Mouse (Mus musculus): ENCODE results near the gene Mta3.

The Mta3 gene

DNA sequence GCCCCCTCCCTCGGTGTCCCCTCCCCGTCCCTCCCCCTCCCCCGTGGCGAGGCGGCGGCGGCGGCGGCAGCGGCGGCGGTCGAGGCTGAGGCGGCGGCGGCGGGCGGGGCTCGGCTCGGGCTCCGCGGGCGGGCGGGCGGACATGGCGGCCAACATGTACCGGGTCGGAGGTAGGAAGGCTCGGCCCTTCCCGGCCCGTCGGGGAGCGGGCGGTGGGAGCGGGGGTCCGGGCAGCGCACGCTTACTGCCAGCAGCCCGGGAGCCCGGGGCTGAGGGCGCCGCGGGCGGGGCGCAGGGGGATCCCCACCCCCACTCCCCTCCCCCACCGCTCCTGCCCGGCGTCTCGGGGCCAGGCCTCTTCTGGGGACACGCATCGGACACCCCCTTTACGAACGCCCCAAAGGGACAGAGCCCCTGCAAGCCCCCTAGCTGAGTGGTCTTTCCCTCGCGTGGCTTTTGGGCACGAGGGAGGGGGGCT, at the start of gene Mta3:
Gene Mta3, plus strand, starts transcription at position 48 of the 478 bp plus-strand sequence.
- DNase-seq = peak; percentile 97

GRCm38 (mm10) chr17:83657375-83657774, 48.6 kb upstream of the Mta3 start:
- no peak for DNase-seq

- DNase-seq = no peak
These were observed 47.0 kb upstream of the Mta3 start for GRCm38 (mm10) chr17:83658943-83659342.

DNA sequence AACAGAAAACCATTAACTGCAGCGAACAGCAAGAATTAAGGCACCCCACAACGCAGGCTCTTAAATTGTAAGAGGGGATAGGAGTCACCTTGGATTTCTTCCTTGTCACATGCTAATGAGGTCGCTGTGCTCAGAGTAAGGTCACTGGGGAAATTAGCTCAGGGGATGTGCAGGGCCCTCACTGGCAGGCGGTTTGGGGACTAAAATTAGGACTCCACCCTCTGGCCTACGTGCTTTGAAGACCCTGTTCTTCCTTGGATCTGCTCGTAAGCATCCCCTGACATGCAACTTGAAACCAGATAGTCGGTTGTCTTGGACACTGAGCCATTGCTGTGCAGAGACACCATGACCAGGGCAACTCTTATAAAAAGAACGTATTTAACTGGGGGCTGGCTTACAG, 41.2 kb upstream of the Mta3 start:
- no peak for DNase-seq

- no peak for DNase-seq
These were observed 39.2 kb upstream of the Mta3 start for GRCm38 (mm10) chr17:83666597-83667287.

- DNase-seq = no peak
These were observed 37.9 kb upstream of the Mta3 start for GRCm38 (mm10) chr17:83667934-83668690.

DNA sequence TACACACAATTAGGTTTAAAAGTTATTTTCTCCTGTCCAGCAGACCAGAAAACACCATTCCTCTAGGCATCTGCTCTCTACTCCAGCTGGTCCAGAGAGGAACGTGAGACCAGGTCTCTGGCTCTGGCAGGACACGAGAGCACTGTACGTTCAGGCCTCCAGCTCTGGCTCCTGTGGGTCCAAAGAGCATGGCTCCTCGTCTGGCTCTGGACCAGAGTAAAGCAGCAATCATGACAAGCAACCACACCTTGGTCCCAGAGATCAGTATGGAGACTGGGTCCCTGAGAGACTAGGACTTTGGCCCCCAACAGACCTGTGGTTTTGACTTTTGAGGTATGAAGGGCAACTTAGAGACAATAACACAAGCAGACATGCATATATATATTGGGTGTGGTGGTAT, 33.3 kb upstream of the Mta3 start:
- DNase-seq = no peak

DNA sequence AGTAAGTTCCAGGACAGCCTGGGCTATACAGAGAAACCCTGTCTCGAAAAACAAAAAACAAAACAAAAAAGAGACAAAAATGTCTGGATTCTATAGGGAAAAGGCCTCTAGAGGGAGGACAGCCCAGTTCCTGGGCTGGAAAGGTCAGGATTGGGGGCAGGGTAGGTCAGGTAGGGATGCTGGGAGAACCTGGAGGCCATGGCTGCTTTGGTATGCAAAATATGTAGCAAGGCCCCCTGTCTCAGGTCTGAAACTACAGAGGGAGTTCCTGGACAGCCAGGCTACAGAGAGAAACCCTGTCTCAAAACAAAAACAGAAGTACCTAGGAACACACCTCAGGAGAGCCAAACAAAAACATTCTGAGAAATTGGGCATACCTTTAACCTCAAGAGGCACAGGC, 28.6 kb upstream of the Mta3 start:
- DNase-seq = no peak

- DNase-seq = no peak
These were observed 24.0 kb upstream of the Mta3 start for GRCm38 (mm10) chr17:83681977-83682376.

- no peak for DNase-seq
These were observed 21.5 kb upstream of the Mta3 start for GRCm38 (mm10) chr17:83684475-83684874.

DNA sequence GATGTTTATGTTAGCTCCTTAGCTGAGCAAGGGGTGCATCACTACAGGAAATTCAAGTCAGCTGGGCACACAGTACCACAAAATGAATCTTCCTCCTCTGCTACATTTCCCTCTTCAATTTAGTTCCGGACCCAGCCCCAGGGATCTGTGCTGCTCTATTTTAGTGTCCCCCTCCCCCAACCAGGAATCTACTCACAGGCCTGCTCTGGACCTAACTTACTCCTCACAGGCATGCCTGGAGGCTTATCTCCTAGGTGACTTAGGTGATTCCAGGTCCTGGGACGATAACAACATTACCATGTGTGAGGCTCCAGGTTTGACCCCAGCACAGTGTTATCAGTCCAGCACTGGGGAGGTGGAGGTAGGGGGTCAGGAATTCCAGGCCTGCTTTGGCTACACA, 15.5 kb upstream of the Mta3 start:
- no peak for DNase-seq

DNA sequence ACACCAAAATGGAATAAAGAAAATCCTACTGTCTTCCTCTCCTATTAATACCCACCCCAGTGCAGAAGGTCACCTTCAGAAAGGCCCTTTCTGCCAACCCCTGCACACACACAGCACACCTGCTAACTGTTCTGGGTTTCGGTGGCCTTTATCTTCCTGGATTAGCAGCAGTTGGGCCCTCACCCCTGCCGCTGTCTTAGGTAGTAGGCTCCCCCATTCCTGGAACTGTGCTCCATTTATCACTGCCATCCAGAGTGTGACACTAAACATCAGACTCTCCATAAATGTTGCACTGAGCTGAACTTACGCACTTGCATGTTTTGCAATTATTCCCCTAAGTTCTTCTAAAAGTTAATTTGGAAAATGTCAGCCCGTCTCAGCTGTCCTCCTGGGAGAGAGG, 14.6 kb upstream of the Mta3 start:
- DNase-seq = no peak

- no peak for DNase-seq
These were observed 12.0 kb upstream of the Mta3 start for GRCm38 (mm10) chr17:83693941-83694340.

- DNase-seq = peak; percentile 91
These were observed 10.2 kb upstream of the Mta3 start for GRCm38 (mm10) chr17:83695785-83696184.

- DNase-seq = no peak
These were observed 6.8 kb upstream of the Mta3 start for GRCm38 (mm10) chr17:83699062-83699724.

- DNase-seq = no peak
These were observed 5.8 kb upstream of the Mta3 start for GRCm38 (mm10) chr17:83700125-83700524.

DNA sequence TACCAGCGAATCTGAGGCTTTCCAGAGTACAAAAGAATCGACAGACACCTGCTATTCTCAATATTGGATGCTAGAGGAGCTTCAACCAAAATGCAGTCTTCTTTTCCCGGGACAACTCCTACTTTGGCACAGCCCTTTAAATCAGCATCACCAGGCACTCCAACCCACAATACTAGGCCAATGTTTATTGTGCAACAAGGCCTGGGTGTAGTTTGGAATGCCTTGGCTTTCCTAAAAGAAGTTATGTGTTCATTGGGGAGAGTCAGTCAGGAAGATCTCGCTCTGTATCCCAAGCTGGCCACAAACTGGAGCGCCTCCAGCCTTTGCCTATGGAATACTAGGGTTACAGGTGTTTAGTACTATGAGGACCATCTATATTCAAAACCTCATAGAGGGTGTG, 1.5 kb upstream of the Mta3 start:
- peak; percentile 94 for DNase-seq

DNA sequence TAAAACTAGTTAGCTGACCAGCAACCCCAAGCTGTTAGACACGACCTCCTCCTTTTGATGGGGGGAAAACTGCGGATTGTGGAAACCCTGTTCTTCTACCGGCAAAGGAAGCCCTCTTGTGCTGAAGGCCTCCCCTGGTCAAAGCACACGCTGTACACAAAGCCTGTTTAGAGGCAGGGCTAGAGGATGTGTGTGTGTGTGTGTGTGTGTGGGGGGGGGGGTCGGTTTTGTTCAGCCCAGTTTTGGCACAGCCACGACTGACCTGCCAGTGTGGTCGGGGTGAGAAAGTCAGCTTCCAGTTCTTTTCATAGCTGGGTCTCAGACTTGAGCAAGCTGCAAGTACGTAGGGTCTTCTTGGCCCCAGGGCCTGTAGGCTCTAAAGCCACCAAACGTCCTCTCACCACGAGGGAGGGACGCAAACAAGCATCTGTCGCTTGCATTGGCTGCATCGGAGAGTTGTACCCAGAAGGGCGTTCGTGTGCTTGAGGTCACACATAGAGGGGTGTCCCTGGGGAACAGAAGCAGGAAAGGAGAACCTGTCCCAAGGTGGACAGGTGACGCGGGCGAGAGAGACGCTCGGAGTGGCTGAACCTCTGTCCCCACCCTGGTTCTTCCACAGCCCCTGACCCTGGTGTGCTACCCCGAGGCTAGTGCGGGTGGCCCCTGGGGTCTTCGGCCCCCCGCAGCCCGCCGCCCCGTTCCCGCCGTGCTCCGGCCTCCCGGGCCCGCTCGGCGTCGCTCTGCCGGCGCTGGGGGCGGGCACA, 429 bp upstream of the Mta3 start:
- DNase-seq = peak; percentile 97

DNA sequence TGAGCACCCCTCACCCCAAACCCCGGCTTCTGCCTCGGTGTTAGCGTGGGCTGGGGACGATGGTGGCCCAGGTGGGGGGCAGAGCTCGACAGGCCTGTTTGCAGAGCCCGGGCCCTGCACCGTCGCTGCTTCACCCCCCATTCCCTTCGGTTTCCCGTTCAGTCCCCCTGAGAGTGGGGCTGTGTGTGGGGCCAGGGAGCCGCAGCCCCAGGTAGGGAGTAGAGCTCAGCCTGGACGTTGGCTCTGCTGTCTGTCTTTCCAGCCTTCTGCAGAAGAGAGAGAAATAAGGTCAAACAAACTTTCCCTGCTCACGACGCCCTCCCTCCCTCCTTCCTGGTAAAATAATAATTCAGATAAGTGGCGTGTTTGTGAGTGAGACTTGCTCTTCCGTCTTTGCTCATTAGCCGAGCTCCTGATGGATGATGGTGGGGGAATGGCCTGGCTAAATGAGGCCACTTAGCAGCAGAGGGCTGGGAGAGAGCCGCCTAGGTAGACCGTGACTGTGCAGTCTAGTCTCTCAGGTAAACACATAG, 697 bp downstream of the Mta3 start:
- no peak for DNase-seq

DNA sequence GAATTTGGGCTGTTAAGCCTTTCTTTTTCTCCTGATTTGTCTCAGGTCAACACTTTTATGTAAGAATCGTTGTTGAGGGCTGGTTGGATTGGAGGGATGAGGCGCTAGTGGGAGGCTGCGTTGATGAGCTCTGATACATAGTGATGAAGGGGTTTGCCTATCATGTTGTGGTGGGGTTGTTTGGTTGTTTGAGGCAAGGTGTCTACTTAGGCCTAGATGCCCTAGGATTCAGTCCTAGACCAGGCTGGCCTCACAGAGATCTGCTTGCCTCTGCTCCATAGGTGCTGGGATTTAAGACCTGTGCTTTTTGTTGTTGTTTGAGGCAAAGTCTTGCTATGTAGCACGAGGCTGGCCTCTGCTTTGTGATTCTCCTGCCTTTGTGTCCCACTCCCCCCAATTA, 1.4 kb downstream of the Mta3 start:
- DNase-seq = peak; percentile 84

DNA sequence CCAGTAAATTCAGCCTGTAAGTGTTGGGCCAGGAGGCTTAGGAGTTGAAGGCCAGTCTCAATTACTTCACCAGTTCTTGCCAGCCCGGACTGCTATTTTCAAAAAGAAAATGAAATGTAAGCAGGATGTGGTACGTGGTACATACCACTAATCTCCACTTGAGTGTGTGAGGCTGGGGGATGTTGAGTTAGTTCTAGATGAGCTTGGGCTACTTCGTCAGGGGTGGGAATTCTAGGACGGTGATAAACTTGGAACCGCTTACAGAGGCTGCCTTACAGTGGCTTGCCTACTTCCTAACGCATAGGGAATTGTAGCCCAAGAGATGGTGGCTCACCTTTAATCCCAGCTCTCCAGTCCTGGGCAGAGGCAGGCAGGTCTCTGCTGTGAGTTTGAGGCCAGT, 1.9 kb downstream of the Mta3 start:
- DNase-seq = no peak

DNA sequence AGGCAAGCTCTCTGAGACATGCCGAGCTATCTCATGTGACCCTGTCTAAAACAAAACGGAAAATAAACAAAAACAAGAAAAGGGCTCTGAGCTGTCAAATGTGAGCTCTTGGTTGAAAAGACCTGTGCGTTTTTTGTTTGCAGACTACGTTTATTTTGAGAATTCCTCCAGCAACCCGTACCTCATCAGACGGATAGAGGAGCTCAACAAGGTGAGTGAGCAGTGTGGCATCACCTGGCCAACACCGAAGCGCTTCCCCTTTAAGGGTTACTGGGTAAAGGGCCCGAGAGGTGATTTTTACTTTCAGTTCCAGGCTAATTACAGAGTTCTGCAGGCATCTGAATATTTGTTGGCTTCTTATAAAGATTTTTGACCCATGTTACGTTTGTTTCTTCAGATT, 2.3 kb downstream of the Mta3 start:
- DNase-seq = no peak

DNA sequence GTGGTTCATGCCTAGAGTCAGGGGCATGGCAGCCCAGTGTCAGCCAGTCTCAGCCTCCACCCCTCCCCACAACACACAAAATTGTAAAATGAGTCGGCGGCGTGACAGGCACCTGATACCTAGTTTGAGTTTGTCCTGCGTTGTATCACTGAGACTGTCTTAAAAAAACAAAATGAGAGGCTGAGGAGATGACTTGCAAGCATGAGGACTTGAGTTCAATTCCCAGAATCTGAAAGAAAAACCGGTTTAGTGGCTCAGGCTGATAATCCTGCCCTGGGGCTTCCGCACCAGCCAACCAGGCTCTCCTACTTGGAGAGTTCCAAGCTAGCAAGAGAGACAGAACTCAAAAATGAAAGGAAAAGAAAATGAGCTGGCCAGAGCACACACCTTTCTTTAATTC, 2.9 kb downstream of the Mta3 start:
- no peak for DNase-seq

Measured in heart, adult 11 months (tissue).